Mouse (Mus musculus) CH12.LX (cell line): Measurements from ENCODE around the gene Ispd. TPM values are rescaled to one million over a fixed set of nuclear protein-coding genes. Genes with fewer than 3 reads are reported as not detected.

ENCODE experiments used
- DNase-seq: peaks from one replicate; pipeline ENCODE4 v3.0.0-alpha.2; 2013; ENCODE audit errors: extremely low read depth
- H3K27ac ChIP-seq: 2 replicates; pipeline ENCODE4 v1.5.1; 2012; ENCODE audit warnings: low read depth, mild to moderate bottlenecking, control low read depth, moderate library complexity; ENCODE audit not compliant: insufficient read depth
- H3K27me3 ChIP-seq: replicated peaks from 2 replicates; pipeline ENCODE3; 2012; ENCODE audit warnings: inconsistent platforms
- H3K36me3 ChIP-seq, 2 experiments: replicated peaks in 1 of 2; 2 replicates each; pipeline versions ENCODE3 to v1.6.1; 2012; ENCODE audit warnings: inconsistent platforms in 1 of 2, low read length in 1 of 2, mild to moderate bottlenecking in 1 of 2, mixed read lengths in 1 of 2, moderate library complexity in 1 of 2; ENCODE audit not compliant: control insufficient read depth in 1 of 2, insufficient read depth in 1 of 2
- H3K4me1 ChIP-seq, 2 experiments: 2 replicates each; pipeline ENCODE4 v1.6.1; 2012; ENCODE audit warnings: inconsistent platforms in 1 of 2, moderate library complexity in 1 of 2; ENCODE audit not compliant: insufficient read depth in 2 of 2, control insufficient read depth in 1 of 2
- H3K4me2 ChIP-seq: 2 replicates; pipeline ENCODE4 v1.6.1; 2012; ENCODE audit warnings: low read depth, mild to moderate bottlenecking, control low read depth; ENCODE audit not compliant: poor library complexity, insufficient read depth, severe bottlenecking
- H3K4me3 ChIP-seq, 3 experiments: fragments of 150-350 bp in 1 of 3; sonication (generic) in 1 of 3; replicated peaks in 1 of 3; 2 replicates each; pipeline versions ENCODE3 to v1.5.1; 2011 to 2012; ENCODE audit warnings: low read depth in 2 of 3, low read length in 2 of 3, mild to moderate bottlenecking in 2 of 3, moderate library complexity in 2 of 3, control low read depth in 1 of 3, improper control_type of control experiment in 1 of 3, inconsistent platforms in 1 of 3, mixed read lengths in 1 of 3; ENCODE audit not compliant: poor library complexity in 1 of 3
- H3K79me2 ChIP-seq: replicated peaks from 2 replicates; pipeline ENCODE4 v1.6.1; 2012; ENCODE audit warnings: mild to moderate bottlenecking, moderate library complexity; ENCODE audit not compliant: control insufficient read depth, poor library complexity, insufficient read depth, severe bottlenecking; ENCODE audit errors: extremely low read depth
- H3K9ac ChIP-seq: 2 replicates; pipeline ENCODE4 v1.6.1; 2012; ENCODE audit warnings: low read depth, mild to moderate bottlenecking, control low read depth, moderate library complexity; ENCODE audit not compliant: insufficient read depth
- H3K9me3 ChIP-seq: replicated peaks from 2 replicates; pipeline ENCODE3; 2012; ENCODE audit warnings: low read length, inconsistent platforms, mixed read lengths
- BHLHE40 ChIP-seq: IDR thresholded peaks from 2 replicates; pipeline ENCODE4 v1.6.1; 2011; ENCODE audit warnings: mild to moderate bottlenecking, low read depth, low read length, improper control_type of control experiment
- CHD2 ChIP-seq: IDR thresholded peaks from 2 replicates; pipeline ENCODE4 v1.6.1; 2011; ENCODE audit warnings: low read length, improper control_type of control experiment
- E2F4 ChIP-seq: IDR thresholded peaks from 2 replicates; pipeline ENCODE4 v1.6.1; 2011; ENCODE audit warnings: low read depth, low read length, improper control_type of control experiment; ENCODE audit not compliant: insufficient replicate concordance
- EP300 ChIP-seq: IDR thresholded peaks from 2 replicates; pipeline ENCODE4 v1.6.1; 2011; ENCODE audit warnings: low read length, improper control_type of control experiment
- GABPA ChIP-seq: IDR thresholded peaks from 2 replicates; pipeline ENCODE4 v1.6.1; 2012; ENCODE audit warnings: low read depth, low read length, improper control_type of control experiment, inconsistent platforms; ENCODE audit not compliant: insufficient replicate concordance
- HCFC1 ChIP-seq: IDR thresholded peaks from 2 replicates; pipeline ENCODE4 v1.6.1; 2012; ENCODE audit warnings: low read depth, mild to moderate bottlenecking, inconsistent platforms, low read length, improper control_type of control experiment
- IRF4 ChIP-seq: IDR thresholded peaks from 2 replicates; pipeline ENCODE4 v1.6.1; 2014; ENCODE audit warnings: low read depth, mild to moderate bottlenecking, inconsistent platforms, low read length, improper control_type of control experiment
- KAT2A ChIP-seq: IDR thresholded peaks from 2 replicates; pipeline ENCODE4 v1.6.1; 2012; ENCODE audit warnings: low read length, improper control_type of control experiment, inconsistent platforms; ENCODE audit not compliant: insufficient replicate concordance
- MAFK ChIP-seq: IDR thresholded peaks from 2 replicates; pipeline ENCODE4 v1.6.1; 2011; ENCODE audit warnings: low read length, improper control_type of control experiment; ENCODE audit not compliant: insufficient replicate concordance
- MAX ChIP-seq: IDR thresholded peaks from 2 replicates; pipeline ENCODE4 v1.6.1; 2011; ENCODE audit warnings: low read length, improper control_type of control experiment
- MAZ ChIP-seq: IDR thresholded peaks from 2 replicates; pipeline ENCODE4 v1.6.1; 2012; ENCODE audit warnings: low read depth, mild to moderate bottlenecking, inconsistent platforms, low read length, improper control_type of control experiment, moderate library complexity
- MEF2A ChIP-seq: IDR thresholded peaks from 2 replicates; pipeline ENCODE4 v1.6.1; 2014; ENCODE audit warnings: low read depth, mild to moderate bottlenecking, inconsistent platforms, low read length, improper control_type of control experiment, borderline replicate concordance
- MYC ChIP-seq: IDR thresholded peaks from 2 replicates; pipeline ENCODE4 v1.6.1; 2011; ENCODE audit warnings: low read depth, mild to moderate bottlenecking, improper control_type of control experiment, low read length
- NRF1 ChIP-seq: IDR thresholded peaks from 2 replicates; pipeline ENCODE4 v1.6.1; 2014; ENCODE audit warnings: low read depth, mild to moderate bottlenecking, inconsistent platforms, low read length, improper control_type of control experiment, moderate library complexity
- RAD21 ChIP-seq: IDR thresholded peaks from 2 replicates; pipeline ENCODE4 v1.6.1; 2011; ENCODE audit warnings: low read depth, mild to moderate bottlenecking, low read length, improper control_type of control experiment, moderate library complexity
- RCOR1 ChIP-seq: conservative IDR thresholded peaks from 2 replicates; pipeline ENCODE4 v1.6.1; 2012; ENCODE audit warnings: low read depth, mild to moderate bottlenecking, inconsistent platforms, low read length, improper control_type of control experiment
- SIN3A ChIP-seq: IDR thresholded peaks from 2 replicates; pipeline ENCODE4 v1.6.1; 2012; ENCODE audit warnings: low read length, improper control_type of control experiment, inconsistent platforms
- UBTF ChIP-seq: IDR thresholded peaks from 2 replicates; pipeline ENCODE4 v1.6.1; 2012; ENCODE audit warnings: low read depth, mild to moderate bottlenecking, inconsistent platforms, low read length, improper control_type of control experiment, moderate library complexity
- USF2 ChIP-seq: conservative IDR thresholded peaks from 2 replicates; pipeline ENCODE4 v1.6.1; 2011; ENCODE audit warnings: low read depth, low read length, improper control_type of control experiment
- ZC3H11A ChIP-seq: IDR thresholded peaks from 2 replicates; pipeline ENCODE4 v1.6.1; 2012; ENCODE audit warnings: low read depth, mild to moderate bottlenecking, inconsistent platforms, low read length, improper control_type of control experiment
- ZKSCAN1 ChIP-seq: IDR thresholded peaks from 2 replicates; pipeline ENCODE4 v1.6.1; 2012; ENCODE audit warnings: low read depth, inconsistent platforms, low read length, improper control_type of control experiment, borderline replicate concordance
- ZNF384 ChIP-seq: IDR thresholded peaks from 2 replicates; pipeline ENCODE4 v1.6.1; 2012; ENCODE audit warnings: low read depth, low read length, improper control_type of control experiment, inconsistent platforms
- dilution Hi-C: fragments of 300-500 bp; cut with MboI; formaldehyde crosslinking; loops from 2 replicates; pipeline ENCODE4 v1.14.3; 2020; ENCODE audit warnings: low sequenced_read_pairs; ENCODE audit not compliant: extremely low pct_unique_long_range_greater_than_20kb, extremely low pct_ligation_motif_present
- in situ Hi-C: fragments of 300-500 bp; cut with MboI; formaldehyde crosslinking; loops from 3 replicates; pipeline ENCODE4 v1.14.3; 2019; ENCODE audit warnings: low sequenced_read_pairs, low pct_ligation_motif_present, low pct_unique_long_range_greater_than_20kb, mixed read lengths
- polyA plus RNA-seq: library from polyadenylated mRNA; unstranded; fragments of >175 nt; gene quantifications from 2 replicates; pipeline ENCODE4 v1.2.1, GENCODE M21; 2012; ENCODE audit warnings: low read depth; ENCODE audit not compliant: insufficient read length
- total RNA-seq, 2 experiments: library from RNA; depleted of rRNA; stranded (reverse); fragments of 300-350 nt in 1 of 2; fragments of >200 nt in 1 of 2; gene quantifications; 2 replicates each; pipeline ENCODE4 v1.2.3; 2012 to 2014

Gene Ispd
- total and polyA plus RNA-seq, 3 experiments: 0.51 to 1.8 (median 1.4) TPM

GRCm38 (mm10) chr12:36621960-36622736 is 240.9 kb downstream of the Ispd start:
- Histone ChIP-seq H3K27ac (no peak overlapping the region), H3K9ac (no peak overlapping the region), H3K4me3 (no peak overlapping the region), H3K4me2 (no peak overlapping the region), H3K27me3 (no peaks in the 10 kb centered on the region), H3K9me3 (no peaks in the 10 kb centered on the region), H3K79me2 (no peaks in the 10 kb centered on the region), H3K36me3 (no peaks in the 10 kb centered on the region), H3K4me1 (no peaks in the 10 kb centered on the region)
- dilution Hi-C loops: no loop called here
- no peak for DNase-seq
- in situ Hi-C loops: no loop called here
- no peak for TF ChIP-seq IRF4
- TF ChIP-seq GABPA: no peak
- no peak for TF ChIP-seq UBTF
- no peak for TF ChIP-seq ZKSCAN1
- TF ChIP-seq HCFC1: no peak
- no peak for TF ChIP-seq ZNF384
- TF ChIP-seq BHLHE40: no peak
- TF ChIP-seq ZC3H11A: no peak
- TF ChIP-seq MAFK: no peak
- no peak for TF ChIP-seq NRF1

DNA sequence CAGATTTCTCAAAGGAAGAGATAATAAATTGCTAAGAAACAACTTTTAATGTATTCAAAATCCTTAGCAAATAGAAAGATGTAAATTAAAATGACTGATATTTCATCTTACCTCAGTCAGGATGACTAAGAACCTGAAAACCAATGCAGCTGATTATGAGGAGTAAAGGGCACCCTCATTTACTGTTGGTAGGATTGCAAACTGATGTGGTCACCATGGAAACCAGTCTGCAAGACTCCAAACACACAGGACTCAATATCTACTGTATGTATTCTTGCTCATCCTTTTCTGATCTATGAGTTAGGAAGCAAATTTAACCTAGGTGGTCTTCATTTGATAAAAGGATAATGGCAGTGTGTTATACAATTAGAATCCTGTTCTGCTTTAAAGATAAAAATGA is 246.0 kb downstream of the Ispd start:
- in situ Hi-C loops: no loop called here
- H3K79me2 ChIP-seq: no peaks in the 10 kb centered on the region
- dilution Hi-C loops: no loop called here
- H3K4me2 ChIP-seq: no peak overlapping the region
- H3K9ac ChIP-seq: no peak overlapping the region
- no peak overlapping the region for H3K4me3 ChIP-seq
- no peaks in the 10 kb centered on the region for H3K27me3 ChIP-seq
- H3K4me1 ChIP-seq: no peaks in the 10 kb centered on the region
- H3K27ac ChIP-seq: no peak overlapping the region
- DNase-seq: no peak
- no peaks in the 10 kb centered on the region for H3K36me3 ChIP-seq
- H3K9me3 ChIP-seq: no peaks in the 10 kb centered on the region
- TF ChIP-seq EP300 (no peak), ZKSCAN1 (no peak), RCOR1 (no peak), GABPA (no peak), CHD2 (no peak), BHLHE40 (no peak), SIN3A (no peak), ZC3H11A (no peak), ZNF384 (no peak), MAX (no peak), USF2 (no peak), MAFK (no peak), MAZ (no peak), IRF4 (no peak), RAD21 (no peak), E2F4 (no peak), KAT2A (no peak), MYC (no peak), MEF2A (no peak), HCFC1 (no peak)
